Mouse (Mus musculus) mature B cell (primary cell): ENCODE results near the gene Fcgrt.

Experiments
- in situ Hi-C: fragments of 300-500 bp; cut with MboI; formaldehyde crosslinking; loops from 2 replicates; pipeline ENCODE4 v1.14.3; 2019

The Fcgrt gene

DNA sequence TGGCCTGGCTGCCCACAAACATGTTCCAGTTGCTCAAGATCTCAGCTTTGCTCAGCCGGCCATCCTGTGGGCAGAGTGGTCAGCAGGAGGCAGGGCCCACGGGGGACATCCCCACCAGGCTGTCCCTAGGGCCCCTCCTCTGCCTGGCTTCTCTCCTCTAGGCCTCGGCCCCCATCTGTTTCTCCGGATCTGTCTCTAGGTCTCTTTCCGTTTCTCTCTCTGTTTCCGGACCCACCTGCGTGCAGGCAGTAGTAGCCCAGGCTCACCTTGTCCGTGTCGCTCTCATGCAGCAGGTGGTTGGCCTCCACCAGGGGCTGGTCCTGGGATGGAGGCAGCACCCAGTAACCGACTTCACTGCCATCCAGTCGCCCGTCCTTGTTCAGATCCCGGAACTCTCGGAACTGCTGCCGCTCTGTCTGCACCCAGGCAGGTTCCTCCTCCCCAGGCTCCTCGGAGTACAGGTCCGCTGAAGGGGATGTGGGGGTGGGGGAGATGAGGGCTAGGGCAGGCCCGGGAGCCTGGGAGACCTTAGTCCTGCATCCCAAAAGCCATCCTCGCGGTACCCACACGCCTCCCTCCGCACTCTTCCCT, 20.3 kb downstream of the Fcgrt start:
- in situ Hi-C loops: no loop called here

- in situ Hi-C loops: no loop called here
These were observed 21.0 kb downstream of the Fcgrt start for GRCm38 (mm10) chr7:45082401-45083299.

GRCm38 (mm10) chr7:45081016-45081415, 22.6 kb downstream of the Fcgrt start:
- in situ Hi-C loops: no loop called here

- in situ Hi-C loops: no loop called here
These were observed 23.8 kb downstream of the Fcgrt start for GRCm38 (mm10) chr7:45079856-45080255.

GRCm38 (mm10) chr7:45078513-45078912, 25.1 kb downstream of the Fcgrt start:
- in situ Hi-C loops: no loop called here

DNA sequence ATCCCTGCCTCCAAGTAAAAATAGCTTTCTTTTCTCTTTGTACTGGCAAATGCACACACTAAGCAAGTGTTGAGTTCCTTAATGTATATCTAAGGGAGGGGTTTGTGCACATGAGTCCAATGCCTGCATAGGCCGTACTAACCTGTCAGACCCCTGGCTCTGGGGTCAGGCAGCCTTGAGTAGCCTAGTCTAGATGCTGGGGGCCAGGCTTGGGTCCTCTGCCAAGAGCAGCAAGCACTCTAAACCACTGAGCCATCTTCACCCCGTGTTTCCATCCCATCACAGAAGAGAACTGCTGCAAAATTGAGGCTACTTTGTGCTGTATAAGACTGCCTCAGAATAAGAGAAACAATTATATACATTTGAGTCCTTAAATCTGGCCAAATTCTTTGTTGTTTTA, 25.8 kb downstream of the Fcgrt start:
- in situ Hi-C loops: no loop called here

GRCm38 (mm10) chr7:45077322-45077721, 26.3 kb downstream of the Fcgrt start:
- in situ Hi-C loops: no loop called here

GRCm38 (mm10) chr7:45076501-45076900, 27.1 kb downstream of the Fcgrt start:
- in situ Hi-C loops: no loop called here

DNA sequence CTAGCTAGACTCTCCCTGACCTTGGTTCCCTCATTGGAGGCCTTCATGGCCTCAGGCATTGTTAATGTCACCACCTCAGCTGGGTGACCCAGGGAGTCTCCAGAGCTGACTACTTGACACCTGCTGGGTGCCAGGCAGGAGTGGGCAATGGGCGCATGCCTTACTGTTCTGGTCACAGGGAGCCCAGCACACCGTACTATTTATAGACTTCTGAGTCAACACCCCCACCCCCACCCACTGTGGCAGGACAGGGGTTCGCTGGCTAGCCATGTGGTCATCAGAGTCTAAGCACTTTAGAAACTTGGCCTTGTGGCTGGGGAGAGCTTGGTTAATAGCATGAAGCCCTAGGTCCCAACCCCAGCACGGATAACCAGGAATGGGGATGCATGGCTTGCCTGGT, 28.2 kb downstream of the Fcgrt start:
- in situ Hi-C loops: no loop called here

- in situ Hi-C loops: no loop called here
These were observed 29.7 kb downstream of the Fcgrt start for GRCm38 (mm10) chr7:45073949-45074348.

DNA sequence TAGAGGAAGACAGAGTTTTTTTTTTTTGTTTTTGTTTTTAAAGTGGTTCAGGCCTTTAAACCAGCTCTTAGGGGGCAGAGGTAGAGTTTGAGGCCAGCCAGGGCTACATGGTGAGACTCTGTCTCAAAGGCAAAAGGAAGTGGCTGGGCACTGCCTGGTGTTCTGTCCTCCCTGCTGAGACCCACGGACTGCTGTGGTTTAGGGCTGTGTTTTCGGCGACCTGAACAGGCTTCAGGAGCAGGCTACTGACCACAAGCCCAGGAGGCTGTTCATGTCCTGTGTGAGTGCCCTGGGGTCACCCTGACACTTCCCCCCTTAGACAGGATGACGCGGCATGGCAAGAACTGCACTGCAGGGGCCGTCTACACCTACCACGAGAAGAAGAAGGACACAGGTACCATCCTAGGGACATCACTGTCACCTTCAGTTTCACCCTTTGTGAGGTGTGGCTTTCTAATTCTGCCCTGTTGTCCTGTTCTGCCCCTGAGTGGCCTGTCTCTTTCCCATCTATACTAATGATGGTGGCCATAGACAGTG, 30.4 kb downstream of the Fcgrt start:
- in situ Hi-C loops: no loop called here

GRCm38 (mm10) chr7:45072230-45072629, 31.4 kb downstream of the Fcgrt start:
- in situ Hi-C loops: no loop called here

GRCm38 (mm10) chr7:45069671-45070070, 34.0 kb downstream of the Fcgrt start:
- in situ Hi-C loops: no loop called here

DNA sequence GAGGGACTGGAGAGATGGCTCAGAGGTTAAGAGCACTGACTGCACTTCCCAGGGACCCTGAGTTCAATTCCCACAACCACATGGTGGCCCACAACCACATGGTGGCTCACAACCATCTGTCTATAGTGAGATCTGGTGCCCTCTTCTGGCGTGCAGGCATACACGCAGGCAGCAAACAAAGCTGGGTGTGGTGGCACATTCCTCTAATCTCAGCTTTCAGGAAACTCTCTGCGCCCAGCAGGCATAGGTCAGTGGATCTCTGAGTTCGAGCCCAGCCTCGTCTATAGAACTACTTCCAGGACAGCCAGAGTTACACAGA, 35.7 kb downstream of the Fcgrt start:
- in situ Hi-C loops: no loop called here

GRCm38 (mm10) chr7:45067190-45067999, 36.3 kb downstream of the Fcgrt start:
- in situ Hi-C loops: no loop called here

- in situ Hi-C loops: no loop called here
These were observed 41.3 kb downstream of the Fcgrt start, which contains the start of the genes Nosip and Prrg2 for GRCm38 (mm10) chr7:45062239-45062835. Gene Nosip (plus strand): TSS chr7:45062429. Gene Prrg2 (minus strand): TSS chr7:45062677.

GRCm38 (mm10) chr7:45061532-45062075, 42.0 kb downstream of the Fcgrt start:
- in situ Hi-C loops: no loop called here

GRCm38 (mm10) chr7:45060632-45061122, 43.0 kb downstream of the Fcgrt start:
- in situ Hi-C loops: no loop called here

DNA sequence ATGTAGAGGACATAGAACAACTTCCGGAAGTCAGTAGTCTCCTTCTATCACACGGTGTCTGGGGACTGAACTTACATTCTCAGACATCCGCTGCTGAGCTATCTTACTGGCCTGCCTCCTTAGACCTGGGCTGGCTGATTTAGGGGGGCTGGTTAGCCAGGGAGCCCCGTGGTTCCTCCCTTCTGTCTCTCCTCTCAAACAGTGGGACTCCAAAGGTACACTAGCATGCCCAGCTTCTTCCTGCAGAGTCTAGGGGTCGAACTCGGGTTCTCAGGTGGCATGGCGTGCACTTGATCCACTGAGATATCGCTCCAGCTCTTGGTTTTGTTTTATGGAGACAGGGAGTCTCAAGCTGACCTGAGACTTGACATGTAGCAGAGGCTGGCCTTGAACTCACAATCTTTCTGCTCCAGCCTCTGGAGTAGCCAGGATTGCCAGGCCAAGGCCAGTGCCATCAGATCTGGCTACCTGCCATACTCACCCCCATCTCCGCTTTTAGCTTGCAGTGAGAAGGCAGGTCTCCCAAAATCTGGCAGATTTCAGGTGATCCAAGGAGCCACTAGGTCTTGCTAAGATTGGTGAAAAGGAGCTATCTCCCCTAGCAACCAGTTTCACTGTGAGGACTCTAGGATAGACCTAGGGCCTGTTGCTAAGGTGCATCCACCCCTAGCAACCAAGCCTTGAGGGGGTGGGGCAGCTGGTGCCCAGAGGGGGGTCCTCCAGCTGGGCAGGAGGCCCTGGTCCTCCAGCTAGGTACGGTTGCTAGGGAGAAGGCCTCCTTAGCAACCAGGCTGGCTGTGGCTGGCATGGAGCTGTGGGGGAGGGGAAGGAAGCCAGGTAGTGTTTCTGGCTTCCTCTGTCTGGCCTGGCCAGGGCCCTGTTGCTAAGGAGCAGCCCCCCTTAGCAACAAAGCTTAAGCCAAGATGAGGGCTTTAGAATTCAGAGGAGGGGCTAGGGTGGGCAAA, 44.8 kb downstream of the Fcgrt start:
- in situ Hi-C loops: no loop called here

DNA sequence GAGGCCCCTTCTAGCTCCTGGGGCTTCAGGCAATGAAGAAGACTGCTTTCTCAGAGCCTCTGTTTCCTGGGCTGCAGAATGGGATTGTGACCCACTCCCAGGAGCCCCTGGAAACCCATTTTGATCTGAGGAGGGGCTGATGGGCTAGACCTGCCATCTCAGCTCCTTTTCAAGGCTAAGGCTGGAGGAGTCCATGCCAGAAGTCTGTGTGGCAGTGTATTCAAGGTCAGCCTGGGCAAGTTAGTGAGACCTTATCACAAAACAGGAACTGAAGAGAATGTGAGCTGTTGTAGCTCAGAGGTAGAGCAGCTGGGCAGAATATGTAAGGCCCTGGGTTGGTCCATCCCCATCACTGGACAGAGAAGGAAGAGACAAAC, 46.7 kb downstream of the Fcgrt start:
- in situ Hi-C loops: no loop called here
